Mouse (Mus musculus): ENCODE measurements around the gene Osbpl10. TPM values are rescaled to one million over a fixed set of nuclear protein-coding genes. Genes with fewer than 3 reads are reported as not detected.

The Osbpl10 gene
- polyA plus RNA-seq, 1 experiment, result 7.1 TPM

GRCm38 (mm10) chr9:115089644-115090043, 111.3 kb downstream of the Osbpl10 start:
- WGBS, result 78% methylated on average over 5 of the region's 5 CpGs
- no peak for DNase-seq
- no peak for TF ChIP-seq POLR2A (IDR thresholded peaks at IDR 0.05; ENCODE audit: borderline replicate concordance, extremely low read depth, low read depth, low read length)
- TF ChIP-seq CTCF (IDR thresholded peaks at IDR 0.05; ENCODE audit: insufficient read depth, low read length), result 0 out of 2 replicates have a peak, but pooled peaks have one; percentile 16
- no peak overlapping the region for H3K4me3 ChIP-seq (replicated peaks; ENCODE audit: extremely low read depth, low read depth, low read length)
- no peaks in the 10 kb centered on the region for H3K4me1 ChIP-seq (ENCODE audit: control insufficient read depth, insufficient read depth, low read length)

DNA sequence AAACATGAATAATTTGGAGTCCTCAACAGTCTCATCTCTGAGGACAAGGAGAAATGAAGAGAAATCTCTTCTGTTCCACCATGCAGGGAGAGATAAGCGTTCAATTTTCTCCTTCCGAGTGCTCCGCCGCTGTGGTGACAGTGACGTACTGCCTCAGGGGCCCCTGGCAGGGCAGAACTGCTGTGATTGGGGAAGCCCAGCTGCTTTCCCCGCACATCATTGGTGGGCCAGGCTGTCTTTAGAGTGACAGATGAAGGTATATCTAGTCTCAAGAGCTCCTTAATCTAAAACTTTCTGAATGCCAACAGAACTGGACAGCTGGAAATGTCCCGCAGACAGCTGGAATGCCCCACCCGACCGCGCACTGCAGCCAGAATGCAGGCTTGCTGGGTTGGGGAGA, 118.1 kb downstream of the Osbpl10 start:
- no peak for DNase-seq
- no peak for TF ChIP-seq CTCF (IDR thresholded peaks at IDR 0.05; ENCODE audit: insufficient read depth, low read length)
- TF ChIP-seq POLR2A (IDR thresholded peaks at IDR 0.05; ENCODE audit: borderline replicate concordance, extremely low read depth, low read depth, low read length), result no peak
- Histone ChIP-seq H3K4me3 (replicated peaks; ENCODE audit: extremely low read depth, low read depth, low read length) (no peak overlapping the region), H3K4me1 (ENCODE audit: control insufficient read depth, insufficient read depth, low read length) (no peaks in the 10 kb centered on the region)
- 61% methylated on average over 10 of the region's 10 CpGs for WGBS

DNA sequence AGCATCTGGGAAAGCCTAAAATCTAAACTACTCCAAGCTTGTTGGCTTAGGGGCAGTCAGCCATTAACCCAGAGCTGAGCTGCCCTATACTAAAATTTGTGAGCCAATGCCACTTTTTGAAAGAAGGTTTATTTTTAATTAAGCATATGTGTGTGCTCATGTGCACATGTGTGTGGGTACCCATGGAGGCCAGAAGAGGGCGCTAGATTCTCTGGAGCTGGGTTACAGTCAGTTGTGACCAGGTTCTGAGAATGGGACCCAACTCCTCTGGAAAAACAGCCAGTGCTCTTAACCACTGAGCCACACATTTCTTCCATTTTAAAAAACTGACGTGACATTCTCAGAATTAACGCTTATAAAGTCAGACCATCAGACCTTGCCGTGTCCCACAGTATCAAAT, 119.0 kb downstream of the Osbpl10 start:
- 0 out of 2 replicates have a peak, but pooled peaks have one; percentile 1 for TF ChIP-seq CTCF (IDR thresholded peaks at IDR 0.05; ENCODE audit: insufficient read depth, low read length)
- no peak for TF ChIP-seq POLR2A (IDR thresholded peaks at IDR 0.05; ENCODE audit: borderline replicate concordance, extremely low read depth, low read depth, low read length)
- no peaks in the 10 kb centered on the region for H3K4me1 ChIP-seq (ENCODE audit: control insufficient read depth, insufficient read depth, low read length)
- H3K4me3 ChIP-seq (replicated peaks; ENCODE audit: extremely low read depth, low read depth, low read length), result no peak overlapping the region
- no peak for DNase-seq
- 83% methylated on average over 4 of the region's 4 CpGs for WGBS

DNA sequence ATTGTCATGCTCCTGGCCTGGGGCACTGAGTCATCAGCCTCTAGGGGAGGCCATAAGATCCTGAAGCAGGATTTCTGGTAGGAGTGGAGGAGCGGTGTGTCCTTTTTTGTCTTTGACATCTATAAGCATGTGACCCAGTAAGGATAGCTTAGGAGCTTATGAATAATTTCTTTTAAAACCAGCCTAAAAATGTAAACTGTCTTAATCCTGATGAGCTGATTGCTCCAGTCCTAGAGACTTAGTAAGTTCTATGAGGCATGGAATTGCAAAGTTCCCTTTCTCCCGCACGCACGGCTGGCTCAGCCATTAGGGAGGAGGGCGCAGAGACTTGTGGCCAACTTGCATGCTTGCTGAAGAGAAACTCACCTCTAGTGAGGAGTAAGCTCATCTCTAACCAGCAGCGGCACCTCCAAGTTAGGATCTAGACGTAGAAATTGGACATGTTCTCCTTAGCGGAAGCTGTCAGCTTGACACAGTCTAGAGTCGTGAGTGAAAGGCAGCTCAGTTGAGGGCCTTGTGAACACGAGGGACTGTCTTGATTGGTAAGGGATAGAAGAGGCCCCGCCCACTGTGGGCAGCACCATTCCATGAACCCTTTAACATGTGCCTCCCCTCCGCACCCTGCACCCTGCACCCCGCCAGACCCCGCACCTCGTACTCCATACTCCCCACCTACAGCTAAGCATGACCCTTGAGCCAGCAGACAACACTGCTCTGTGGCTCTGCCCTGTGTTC, 122.0 kb downstream of the Osbpl10 start:
- no peak for TF ChIP-seq CTCF (IDR thresholded peaks at IDR 0.05; ENCODE audit: insufficient read depth, low read length)
- TF ChIP-seq POLR2A (IDR thresholded peaks at IDR 0.05; ENCODE audit: borderline replicate concordance, extremely low read depth, low read depth, low read length), result no peak
- no peaks in the 10 kb centered on the region for H3K4me1 ChIP-seq (ENCODE audit: control insufficient read depth, insufficient read depth, low read length)
- 89% methylated on average over 15 of the region's 15 CpGs for WGBS
- DNase-seq, result no peak
- no peak overlapping the region for H3K4me3 ChIP-seq (replicated peaks; ENCODE audit: extremely low read depth, low read depth, low read length)

DNA sequence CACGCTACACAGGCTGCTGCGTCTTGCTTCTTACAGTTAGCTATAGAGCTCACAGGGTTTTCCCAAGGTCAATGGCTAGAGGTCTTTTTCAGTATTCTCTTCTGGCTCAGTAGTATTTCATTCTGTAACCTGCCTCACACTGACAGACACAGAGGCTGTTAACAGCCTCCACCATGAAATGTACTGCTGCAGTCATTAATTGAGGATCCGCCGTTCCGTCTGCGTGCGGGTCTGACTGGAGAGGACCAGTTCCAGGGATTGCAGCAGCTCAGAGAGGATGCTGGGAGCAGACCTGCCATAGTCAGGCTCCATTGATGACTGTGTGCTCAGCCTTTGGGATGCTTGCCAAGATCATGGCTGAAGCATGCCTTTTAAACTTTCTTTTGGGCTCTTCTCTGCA, 129.1 kb downstream of the Osbpl10 start:
- TF ChIP-seq CTCF (IDR thresholded peaks at IDR 0.05; ENCODE audit: insufficient read depth, low read length) (no peak), POLR2A (IDR thresholded peaks at IDR 0.05; ENCODE audit: borderline replicate concordance, extremely low read depth, low read depth, low read length) (no peak)
- Histone ChIP-seq H3K4me1 (ENCODE audit: control insufficient read depth, insufficient read depth, low read length) (no peaks in the 10 kb centered on the region), H3K4me3 (replicated peaks; ENCODE audit: extremely low read depth, low read depth, low read length) (no peak overlapping the region)
- DNase-seq, result no peak
- WGBS, result 82% methylated on average over 7 of the region's 7 CpGs

DNA sequence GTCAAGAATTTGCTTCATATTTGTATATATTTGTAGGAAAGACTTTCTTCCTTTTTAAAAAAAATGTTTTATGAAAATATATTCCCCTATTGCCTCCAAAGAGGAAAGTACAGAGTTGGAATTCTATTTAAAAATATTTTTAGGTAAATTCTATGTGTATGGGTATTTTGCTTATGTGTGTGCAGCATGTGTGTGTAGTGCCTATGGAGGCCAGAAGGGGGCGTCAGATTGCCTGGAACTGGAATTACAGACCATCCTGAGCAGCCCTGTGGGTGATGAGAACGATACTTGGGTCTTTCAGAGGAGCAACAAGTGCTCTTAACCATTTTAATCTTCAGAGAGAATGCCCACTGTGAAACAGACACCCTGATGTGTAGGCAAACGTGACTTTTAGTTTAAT, 132.3 kb downstream of the Osbpl10 start:
- no peak for DNase-seq
- WGBS, result 68% methylated on average over 3 of the region's 3 CpGs
- Histone ChIP-seq H3K4me3 (replicated peaks; ENCODE audit: extremely low read depth, low read depth, low read length) (no peak overlapping the region), H3K4me1 (ENCODE audit: control insufficient read depth, insufficient read depth, low read length) (no peaks in the 10 kb centered on the region)
- TF ChIP-seq CTCF (IDR thresholded peaks at IDR 0.05; ENCODE audit: insufficient read depth, low read length) (no peak), POLR2A (IDR thresholded peaks at IDR 0.05; ENCODE audit: borderline replicate concordance, extremely low read depth, low read depth, low read length) (no peak)

DNA sequence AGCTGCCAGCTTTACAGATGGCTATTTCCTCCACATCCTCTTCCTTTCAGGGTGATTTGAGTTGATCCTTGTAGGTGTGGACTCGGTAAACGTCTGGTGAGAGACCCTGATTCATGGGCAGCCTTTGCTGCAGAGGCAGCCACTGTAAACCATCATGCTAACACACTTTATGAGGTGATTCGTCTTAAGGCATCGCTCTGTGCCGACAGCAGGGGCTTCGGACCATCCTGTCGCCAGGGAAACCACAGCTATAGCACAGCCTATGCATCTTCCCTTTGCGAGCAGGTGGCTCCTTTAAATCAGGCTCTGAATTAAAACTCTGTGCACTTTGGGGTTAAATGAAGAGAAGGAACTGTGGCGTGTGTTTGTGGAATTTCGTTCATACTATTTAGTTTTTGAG, 138.9 kb downstream of the Osbpl10 start:
- Histone ChIP-seq H3K4me3 (replicated peaks; ENCODE audit: extremely low read depth, low read depth, low read length) (no peak overlapping the region), H3K4me1 (ENCODE audit: control insufficient read depth, insufficient read depth, low read length) (peaks cover 7% of the 10 kb centered on the region)
- TF ChIP-seq POLR2A (IDR thresholded peaks at IDR 0.05; ENCODE audit: borderline replicate concordance, extremely low read depth, low read depth, low read length) (no peak), CTCF (IDR thresholded peaks at IDR 0.05; ENCODE audit: insufficient read depth, low read length) (no peak)
- DNase-seq, result no peak
- WGBS, result 70% methylated on average over 10 of the region's 10 CpGs

DNA sequence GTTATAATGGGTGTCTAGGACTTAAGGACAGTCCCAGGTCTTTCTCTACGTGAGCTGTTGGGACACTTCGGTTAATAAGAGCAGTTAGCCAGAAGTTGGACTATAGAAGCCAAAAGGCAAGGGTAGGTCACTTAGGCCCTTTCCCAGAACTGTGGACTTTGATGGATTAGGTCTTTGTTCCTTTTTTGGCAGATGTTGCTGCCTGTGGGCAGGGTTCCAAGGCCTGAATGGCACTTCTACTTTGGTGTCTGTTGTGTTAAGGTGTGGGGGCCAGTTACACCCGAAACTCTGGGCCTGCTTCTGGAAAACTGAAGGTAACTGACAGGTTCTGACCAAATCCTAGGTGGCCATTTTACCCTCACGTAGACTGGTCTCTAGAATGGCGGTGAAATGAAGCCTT, 141.9 kb downstream of the Osbpl10 start:
- peak; percentile 22 for DNase-seq
- peaks cover 7% of the 10 kb centered on the region for H3K4me1 ChIP-seq (ENCODE audit: control insufficient read depth, insufficient read depth, low read length)
- no peak overlapping the region for H3K4me3 ChIP-seq (replicated peaks; ENCODE audit: extremely low read depth, low read depth, low read length)
- TF ChIP-seq CTCF (IDR thresholded peaks at IDR 0.05; ENCODE audit: insufficient read depth, low read length) (no peak), POLR2A (IDR thresholded peaks at IDR 0.05; ENCODE audit: borderline replicate concordance, extremely low read depth, low read depth, low read length) (no peak)
- WGBS, result 51% methylated on average over 5 of the region's 5 CpGs

DNA sequence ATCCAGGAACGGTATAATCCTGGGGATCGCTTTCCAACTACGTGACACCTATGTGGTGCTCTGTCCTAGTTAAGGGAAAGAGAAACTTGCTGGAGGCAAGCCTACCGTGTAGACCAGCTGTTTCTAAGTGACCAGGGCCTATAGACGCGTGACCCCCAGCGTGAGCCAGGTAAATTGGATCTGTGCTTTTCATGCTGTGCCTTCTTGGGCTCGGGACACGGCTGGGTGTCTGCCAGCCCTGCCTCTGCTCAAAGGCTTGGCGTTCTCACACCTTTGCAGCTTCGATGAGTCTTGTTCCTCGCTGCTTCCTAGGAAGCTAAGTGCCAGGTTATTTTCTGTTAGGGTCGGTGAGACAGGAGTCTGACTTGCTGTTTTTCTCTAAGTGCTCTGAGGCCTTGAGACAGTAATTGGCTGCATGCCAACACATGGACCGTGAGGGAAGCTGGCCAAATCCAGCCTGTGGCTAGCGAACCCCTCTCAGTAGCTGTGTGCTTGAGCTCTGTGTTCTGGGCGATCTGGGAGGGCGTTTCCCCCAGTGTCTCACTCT, 142.4 kb downstream of the Osbpl10 start:
- Histone ChIP-seq H3K4me3 (replicated peaks; ENCODE audit: extremely low read depth, low read depth, low read length) (no peak overlapping the region), H3K4me1 (ENCODE audit: control insufficient read depth, insufficient read depth, low read length) (peaks cover 7% of the 10 kb centered on the region)
- peak; percentile 37 for DNase-seq
- WGBS, result 45% methylated on average over 17 of the region's 17 CpGs
- TF ChIP-seq POLR2A (IDR thresholded peaks at IDR 0.05; ENCODE audit: borderline replicate concordance, extremely low read depth, low read depth, low read length) (no peak), CTCF (IDR thresholded peaks at IDR 0.05; ENCODE audit: insufficient read depth, low read length) (no peak)

- no peak for TF ChIP-seq POLR2A (IDR thresholded peaks at IDR 0.05; ENCODE audit: borderline replicate concordance, extremely low read depth, low read depth, low read length)
- no peak for TF ChIP-seq CTCF (IDR thresholded peaks at IDR 0.05; ENCODE audit: insufficient read depth, low read length)
- no peak for DNase-seq
- no peak overlapping the region for H3K4me3 ChIP-seq (replicated peaks; ENCODE audit: extremely low read depth, low read depth, low read length)
- H3K4me1 ChIP-seq (ENCODE audit: control insufficient read depth, insufficient read depth, low read length), result no peaks in the 10 kb centered on the region
- 83% methylated on average over 10 of the region's 10 CpGs for WGBS
Measured at GRCm38 (mm10) chr9:115127342-115127741, 149.0 kb downstream of the Osbpl10 start.

Measured in lung, adult 2 months (tissue).